ENCODE assay signal across 30 mouse cellular contexts in genomic region chr4:44049812-44050211, GRCm38 (mm10). TPM values are rescaled to one million over a fixed set of nuclear protein-coding genes. Genes with fewer than 3 reads are reported as not detected.
DNase-seq lines count a peak whose midpoint lies in the region; ATAC-seq and TF ChIP-seq lines count a peak whose summit lies in the region.
"Had no signal": no experiment of that assay in that cellular context is flagged by ENCODE, and none has a peak within 500 bp of the region (broad histone marks: within the 10 kb centered on the region; RNA-seq: fewer than 3 reads in every experiment).

No protein-coding gene starts in this region.

- peaks cover 0 to 3% of the 10 kb centered on the region in 2 experiments; a peak in 2 of 4 replicates for H3K36me3 ChIP-seq in MEL (ENCODE audit: control insufficient read depth in 1 of 2, insufficient read depth in 2 of 2, low read length in 2 of 2)
- H3K36me3 ChIP-seq in stomach, postnatal 0 days (ENCODE audit: control insufficient read depth, insufficient read depth, low read length) = no peaks in the 10 kb centered on the region; the same call in 1 of the 2 replicates

- peak; percentile 65; the same call in 1 of the 2 replicates for ATAC-seq in stomach, postnatal 0 days (ENCODE audit: low FRiP score, low TSS enrichment)
- ATAC-seq: forebrain, embryonic 15.5 days; hindbrain, postnatal 0 days; inflammation-experienced regulatory T-cells, adult 6 months; intestine, embryonic 16.5 days had no signal

- TF ChIP-seq EP300 in MEL (IDR thresholded peaks at IDR 0.05; ENCODE audit: low read depth in 1 of 2, low read length in 2 of 2) = no peak
- no peak for TF ChIP-seq EP300 in stomach, postnatal 0 days (optimal IDR thresholded peaks at IDR 0.05)

- no peaks in the 10 kb centered on the region for H3K27me3 ChIP-seq in MEL (ENCODE audit: control insufficient read depth in 1 of 2, insufficient read depth in 2 of 2, low read length in 2 of 2)
- no peaks in the 10 kb centered on the region for H3K27me3 ChIP-seq in stomach, postnatal 0 days (ENCODE audit: control insufficient read depth, insufficient read depth, low read length)
- H3K27me3 ChIP-seq: embryonic facial prominence, embryonic 13.5 days; forebrain, embryonic 12.5 days; forebrain, embryonic 15.5 days; heart, embryonic 12.5 days; heart, embryonic 15.5 days had no signal

- H3K4me2 ChIP-seq in stomach, postnatal 0 days (replicated peaks; ENCODE audit: low read depth) = no peak overlapping the region
- H3K4me2 ChIP-seq: embryonic facial prominence, embryonic 13.5 days; forebrain, embryonic 12.5 days; forebrain, embryonic 15.5 days; heart, embryonic 12.5 days; heart, embryonic 15.5 days; hindbrain, embryonic 14.5 days had no signal

- no peaks in the 10 kb centered on the region for H3K9me3 ChIP-seq in MEL (replicated peaks; ENCODE audit: insufficient read depth, low read length)
- H3K9me3 ChIP-seq in stomach, postnatal 0 days (ENCODE audit: control insufficient read depth, low read length) = no peaks in the 10 kb centered on the region
- H3K9me3 ChIP-seq: embryonic facial prominence, embryonic 10.5 days; embryonic facial prominence, embryonic 13.5 days; forebrain, embryonic 12.5 days; forebrain, embryonic 15.5 days; G1E; heart, embryonic 12.5 days; heart, embryonic 15.5 days had no signal

- H3K79me2 ChIP-seq in MEL (ENCODE audit: control insufficient read depth, insufficient read depth, low read length, poor library complexity) = no peaks in the 10 kb centered on the region

- H3K27ac ChIP-seq in gastrocnemius, adult 2 months = peak overlapping the region; percentile 13; the same call in 1 of the 2 replicates
- no peak overlapping the region for H3K27ac ChIP-seq in MEL (ENCODE audit: control insufficient read depth, low read depth, low read length)
- H3K27ac ChIP-seq in stomach, postnatal 0 days (replicated peaks) = no peak overlapping the region
- H3K27ac ChIP-seq: embryonic facial prominence, embryonic 10.5 days; embryonic facial prominence, embryonic 13.5 days; forebrain, embryonic 12.5 days; forebrain, embryonic 15.5 days; heart, embryonic 15.5 days; hindbrain, embryonic 14.5 days; hindbrain, postnatal 0 days had no signal

- no peak for TF ChIP-seq CTCF in gastrocnemius, adult 2 months (IDR thresholded peaks at IDR 0.05)
- TF ChIP-seq CTCF in MEL (IDR thresholded peaks at IDR 0.05 in 2 of 3, conservative IDR thresholded peaks at IDR 0.05 in 1 of 3; ENCODE audit: control insufficient read depth in 1 of 3, insufficient read depth in 1 of 3, low read depth in 2 of 3, low read length in 3 of 3, poor library complexity in 1 of 3, severe bottlenecking in 1 of 3) = no peak
- no peak for TF ChIP-seq CTCF in stomach, postnatal 0 days (IDR thresholded peaks at IDR 0.05; ENCODE audit: low read depth)

- no peak for DNase-seq in gastrocnemius, adult 2 months
- DNase-seq in gastrocnemius, postnatal 14 days = no peak
- peak; percentile 30 for DNase-seq in lung, postnatal 10 days
- no peak for DNase-seq in lung, postnatal 25 days (ENCODE audit: low spot score)
- DNase-seq in MEL (ENCODE audit: low read depth, low spot score) = peak; percentile 27
- DNase-seq in stomach, postnatal 0 days (ENCODE audit: low spot score) = no peak
- DNase-seq in cerebellum, adult 9-11 months = no peak
- DNase-seq in kidney, adult 9 months = no peak
- DNase-seq: adrenal gland, postnatal 10 days; adrenal gland, postnatal 36 days; cerebellum, adult 2 months; cerebellum, postnatal 10 days; cerebellum, postnatal 36 days; embryo, embryonic 11 days; gastrocnemius, postnatal 10 days; heart, adult 11 months; heart, postnatal 10 days; heart, postnatal 4 days had no signal

- TF ChIP-seq RAD21 in MEL (IDR thresholded peaks at IDR 0.05; ENCODE audit: low read depth, low read length) = no peak

- no peak for TF ChIP-seq POLR2A in MEL (IDR thresholded peaks at IDR 0.05; ENCODE audit: control insufficient read depth in 1 of 2, insufficient read depth in 1 of 2, low read depth in 1 of 2, low read length in 2 of 2, poor library complexity in 1 of 2)

- no peaks in the 10 kb centered on the region for H3K4me1 ChIP-seq in MEL (ENCODE audit: control insufficient read depth in 1 of 2, insufficient read depth in 2 of 2, low read length in 2 of 2)
- no peaks in the 10 kb centered on the region for H3K4me1 ChIP-seq in stomach, postnatal 0 days (replicated peaks; ENCODE audit: control insufficient read depth, insufficient read depth)
- H3K4me1 ChIP-seq: embryonic facial prominence, embryonic 10.5 days; forebrain, embryonic 12.5 days; forebrain, embryonic 15.5 days had no signal

- H3K4me3 ChIP-seq in gastrocnemius, adult 2 months = no peak overlapping the region
- H3K4me3 ChIP-seq in MEL (ENCODE audit: control insufficient read depth in 1 of 2, insufficient read depth in 1 of 2, low read depth in 2 of 2, low read length in 2 of 2) = no peak overlapping the region
- H3K4me3 ChIP-seq in stomach, postnatal 0 days (ENCODE audit: low read depth, low read length) = no peak overlapping the region
- H3K4me3 ChIP-seq: embryonic facial prominence, embryonic 10.5 days; embryonic facial prominence, embryonic 13.5 days; erythroblast, embryonic 14.5 days; forebrain, embryonic 12.5 days; forebrain, embryonic 15.5 days; heart, embryonic 12.5 days; heart, embryonic 15.5 days had no signal

- no peak overlapping the region for H3K9ac ChIP-seq in MEL (ENCODE audit: control insufficient read depth, low read depth, low read length, poor library complexity, severe bottlenecking)
- H3K9ac ChIP-seq in stomach, postnatal 0 days (ENCODE audit: low read length) = no peak overlapping the region
- H3K9ac ChIP-seq: embryonic facial prominence, embryonic 13.5 days; forebrain, embryonic 12.5 days; forebrain, embryonic 15.5 days; heart, embryonic 12.5 days; heart, embryonic 15.5 days; hindbrain, embryonic 14.5 days had no signal

- WGBS in stomach, postnatal 0 days = 83% methylated on average over 5 of the region's 5 CpGs

- intact Hi-C loops in gastrocnemius, adult 2 months (cut with DNase I) = no loop called here
- intact Hi-C loops in gastrocnemius, postnatal 14 days (cut with DNase I; ENCODE audit: low total_unique reads) = no loop called here

TF ChIP-seq in MEL, 35 proteins besides CTCF, POLR2A, EP300 and RAD21:
- TF ChIP-seq MXI1 (IDR thresholded peaks at IDR 0.05; ENCODE audit: low read depth, low read length) (no peak), MAZ (IDR thresholded peaks at IDR 0.05; ENCODE audit: low read depth, low read length) (no peak), E2F4 (IDR thresholded peaks at IDR 0.05; ENCODE audit: borderline replicate concordance, low read depth, low read length) (no peak), TAL1 (IDR thresholded peaks at IDR 0.05; ENCODE audit: low read length) (no peak)

RNA-seq across cellular contexts. Expression of gene Gne, which starts 34.2 kb away (rescaled TPM):
- total RNA-seq in gastrocnemius, adult 2 months (2021) = 10 to 100 TPM; 11.6 to 12.5 TPM
- 10 to 100 TPM; 12.4 to 13.0 TPM for total RNA-seq in gastrocnemius, postnatal 14 days (2021)
- 28.2 and 32.4 TPM in 2 replicates for total RNA-seq in MEL (2012; rRNA removed)
- polyA plus RNA-seq in MEL (2012; ENCODE audit: insufficient read depth in 1 of 2, insufficient read length in 2 of 2, low read depth in 1 of 2, low replicate concordance in 2 of 2, missing spikeins in 1 of 2) = 100 to 1,000 TPM in 1 of 2 experiments, 10 to 100 TPM in 1; 53.0 to 127 TPM
- 19.2 and 21.1 TPM in 2 replicates for polyA plus RNA-seq in stomach, postnatal 0 days (2015; fragmentation: Nextera tagmentation; extraction: Ambion mirVana)

RNA-seq across cellular contexts. Expression of gene Clta, which starts 45.6 kb away (rescaled TPM):
- total RNA-seq in gastrocnemius, adult 2 months (2021) = 10 to 100 TPM; 44.5 to 61.3 TPM
- total RNA-seq in gastrocnemius, postnatal 14 days (2021) = 10 to 100 TPM; 65.7 to 75.0 TPM
- total RNA-seq in MEL (2012; rRNA removed) = 426 and 451 TPM in 2 replicates
- 100 to 1,000 TPM in 1 of 2 experiments, not detected in 1; 589 TPM for polyA plus RNA-seq in MEL (2012; ENCODE audit: insufficient read depth in 1 of 2, insufficient read length in 2 of 2, low read depth in 1 of 2, low replicate concordance in 2 of 2, missing spikeins in 1 of 2)
- 191 and 194 TPM in 2 replicates for polyA plus RNA-seq in stomach, postnatal 0 days (2015; fragmentation: Nextera tagmentation; extraction: Ambion mirVana)

Comparison
In these comparisons a context has a peak if more than half of its experiments do, and no peak if none do; other contexts are left out.
1. DNase-seq: peak in lung, postnatal 10 days (single experiment) and MEL (single experiment); none in gastrocnemius, adult 2 months (single experiment), gastrocnemius, postnatal 14 days (single experiment), lung, postnatal 25 days (single experiment), stomach, postnatal 0 days (single experiment), cerebellum, adult 9-11 months (single experiment) and kidney, adult 9 months (single experiment).